Mouse (Mus musculus) erythroblast, adult 5-6 weeks (primary cell): ENCODE measurements at regions not wholly inside any gene's neighbourhood (a gene's known extent, or its start where the extent isn't known, plus 50 kb on each side); places are given as distances from the start of the nearest gene placed in this dataset.
"Not testable (repeated sequence)": the region's sequence is repeated elsewhere in the genome, so short reads cannot be mapped to it uniquely, and the experiment has no call there.

Experiments
- ATAC-seq: replicated peaks from 2 replicates; pipeline ENCODE4 v1.8.0; 2016; ENCODE audit warnings: moderate number of reproducible peaks, mild to moderate bottlenecking, moderate TSS enrichment, inconsistent platforms; ENCODE audit not compliant: poor library complexity, low FRiP score, severe bottlenecking

DNA sequence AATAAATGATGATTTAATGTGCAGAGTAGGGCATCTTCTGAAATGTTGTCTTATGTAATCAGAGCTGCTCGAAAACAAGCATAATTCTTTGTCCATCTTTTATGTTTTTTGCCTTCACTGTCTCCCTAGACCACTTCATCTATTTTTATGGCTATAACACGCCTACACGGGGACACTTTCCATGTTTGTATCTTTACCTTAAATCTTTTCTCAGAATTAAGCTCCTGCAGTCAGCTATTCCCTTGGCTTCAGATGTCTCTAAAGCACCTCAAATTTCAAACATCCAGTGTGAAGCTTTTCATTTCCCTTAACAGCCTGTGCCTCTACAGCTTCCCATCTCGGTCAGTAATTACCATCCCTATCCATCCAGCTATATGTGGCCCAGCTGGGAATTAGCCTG, 242.7 kb upstream of the Ube2e3 start:
- ATAC-seq, result no peak

DNA sequence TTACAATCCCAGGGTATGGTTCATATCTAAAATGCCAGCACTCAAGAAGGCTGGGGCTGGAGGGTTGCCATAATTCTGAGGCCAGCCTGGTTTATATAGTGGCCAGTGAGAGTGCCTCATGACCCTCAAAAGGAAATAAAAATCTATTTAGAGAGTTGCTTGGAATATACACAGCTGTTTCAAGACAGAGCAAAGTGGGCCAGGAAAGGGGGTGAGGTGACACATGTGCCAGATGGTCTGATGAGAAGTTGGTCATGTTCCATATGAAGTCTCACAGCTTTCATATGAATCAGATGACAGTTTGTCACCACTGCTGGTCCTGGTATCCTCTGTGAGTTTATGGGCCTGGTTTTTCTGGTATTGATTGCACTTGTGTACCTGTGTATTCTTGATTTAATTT, 261.5 kb upstream of the Ube2e3 start:
- ATAC-seq, result no peak

DNA sequence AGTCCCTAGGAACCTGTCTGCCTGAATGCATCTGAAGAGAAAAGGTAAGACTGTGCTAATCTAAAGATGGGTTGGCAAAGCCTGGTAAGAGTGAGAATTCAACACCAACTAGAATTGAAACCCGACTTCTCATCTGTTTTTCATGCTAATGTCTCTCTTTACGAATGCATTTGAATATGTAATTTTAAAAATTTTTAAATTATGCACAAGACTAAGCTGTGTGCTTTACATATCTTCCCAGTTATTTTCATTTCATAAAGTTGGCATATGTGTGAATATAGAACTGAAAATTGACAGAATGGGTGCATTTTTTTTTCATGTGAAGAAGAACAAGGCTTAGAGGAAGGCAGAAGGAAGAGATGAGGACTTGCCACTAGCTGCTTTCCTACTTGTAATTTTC, 267.2 kb upstream of the Ube2e3 start:
- no peak for ATAC-seq

DNA sequence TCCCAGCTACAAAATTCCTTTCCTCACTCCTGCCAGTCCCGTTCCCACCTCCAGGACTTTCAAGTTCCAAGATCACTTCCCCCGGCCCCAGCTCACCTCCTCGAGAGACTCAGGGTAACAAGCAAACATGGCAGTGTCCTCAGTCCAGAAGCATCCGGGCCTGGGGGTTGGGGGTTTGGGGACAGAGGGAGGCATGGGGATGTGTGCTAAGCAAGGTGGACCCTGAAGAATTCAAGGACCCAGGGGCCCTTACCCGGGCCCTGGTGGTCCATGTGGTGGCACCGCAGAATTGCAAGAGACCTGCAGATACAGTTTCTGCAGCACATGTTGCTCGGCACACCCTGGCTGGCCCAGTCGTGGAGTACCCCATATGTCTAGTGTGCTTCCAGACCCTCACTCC, 269.9 kb upstream of the Ube2e3 start:
- no peak for ATAC-seq

DNA sequence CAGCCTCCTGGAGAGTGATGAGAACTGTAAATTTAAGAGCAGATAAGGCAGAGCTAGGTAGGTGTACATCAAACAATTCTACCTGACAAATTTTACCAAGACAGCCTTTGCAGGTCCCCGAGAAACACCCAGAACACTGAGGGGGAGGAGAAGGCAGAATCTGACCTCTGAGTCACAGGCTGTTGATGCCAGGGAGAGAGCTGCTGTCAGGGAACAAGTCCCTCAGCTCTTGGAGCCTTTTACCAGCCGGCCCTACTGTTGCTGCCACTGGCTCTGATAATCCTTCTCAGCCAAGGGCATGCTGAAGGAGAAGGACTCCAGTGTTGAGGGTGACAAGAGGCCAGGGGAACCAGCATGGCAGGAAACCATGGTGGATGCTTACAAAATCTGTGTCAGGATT, 271.7 kb upstream of the Ube2e3 start:
- no peak for ATAC-seq

DNA sequence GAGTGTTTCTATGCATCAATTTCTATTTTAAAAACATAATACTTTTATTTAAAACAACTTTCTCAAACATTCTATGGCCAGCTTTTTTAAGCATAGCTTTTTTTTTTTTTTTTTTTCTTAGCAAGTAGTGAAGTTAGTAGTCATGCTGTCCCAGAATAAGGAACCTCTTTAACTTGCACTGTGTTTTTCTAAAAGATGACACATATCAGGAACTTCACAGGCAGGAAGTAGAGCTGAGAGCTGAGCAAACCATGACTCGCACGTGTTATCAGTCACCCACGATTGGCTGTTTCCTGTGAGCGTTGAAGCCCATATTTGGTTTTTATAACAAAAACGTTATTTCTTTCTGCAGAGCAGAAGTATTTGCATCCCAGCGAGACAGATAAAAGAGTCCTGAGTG, 287.9 kb upstream of the Ube2e3 start:
- ATAC-seq, result no peak

DNA sequence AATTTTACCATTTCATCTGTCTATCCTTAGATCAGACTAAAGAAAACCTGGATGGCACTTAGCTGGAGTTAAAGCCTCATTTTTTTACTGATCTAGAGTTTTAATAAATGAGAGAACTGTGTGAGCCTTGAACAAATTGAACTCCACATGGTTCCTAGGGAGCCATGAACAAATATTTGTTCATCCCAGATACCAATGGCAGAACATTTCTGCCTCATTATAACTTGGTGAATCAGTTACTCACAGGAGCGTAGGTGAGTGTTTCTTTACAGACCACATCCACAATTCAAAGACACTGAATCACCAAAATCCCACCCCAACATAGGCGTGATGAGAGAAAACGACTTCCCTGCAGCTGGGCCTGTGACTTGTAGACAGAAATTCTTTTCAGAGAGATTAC, 295.4 kb upstream of the Ube2e3 start:
- no peak for ATAC-seq

DNA sequence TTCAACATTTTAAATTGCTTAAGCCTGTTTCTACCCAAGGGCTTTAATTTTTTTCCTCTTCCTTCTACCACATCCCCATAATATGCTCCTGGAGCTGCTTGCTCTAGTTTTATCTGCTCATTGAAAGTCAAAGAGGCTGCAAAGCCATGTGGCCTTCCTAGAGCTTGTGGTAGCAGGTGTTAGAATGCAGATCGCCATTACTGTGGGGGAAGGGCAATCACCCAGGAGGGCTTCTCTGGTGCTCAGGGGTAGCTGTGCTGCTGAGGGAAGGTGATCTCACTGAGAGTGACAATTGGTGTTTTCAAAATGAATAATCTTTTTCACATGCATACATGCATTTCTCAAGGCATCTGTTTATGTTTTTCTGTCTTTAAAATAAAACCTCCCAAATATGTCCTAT, 309.8 kb upstream of the Ube2e3 start:
- ATAC-seq, result no peak

DNA sequence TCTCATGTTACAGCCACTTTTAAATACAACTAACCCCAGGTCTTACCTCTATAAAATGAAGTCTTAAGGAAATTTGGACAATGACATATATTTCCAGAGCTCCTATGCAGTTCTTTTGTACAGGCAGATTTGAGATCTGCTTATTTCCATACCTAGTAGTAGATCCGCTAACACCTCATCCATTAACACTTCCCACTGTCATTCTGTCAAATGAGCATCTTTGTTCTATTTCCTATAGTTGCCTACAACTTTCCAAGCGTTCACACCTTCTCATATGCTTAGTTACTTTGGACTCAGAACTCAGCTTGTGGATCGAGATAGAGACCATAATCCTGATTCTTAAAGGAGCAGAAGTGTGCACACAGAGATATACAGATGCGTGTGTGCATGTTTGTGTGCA, 316.8 kb upstream of the Ube2e3 start:
- no peak for ATAC-seq

DNA sequence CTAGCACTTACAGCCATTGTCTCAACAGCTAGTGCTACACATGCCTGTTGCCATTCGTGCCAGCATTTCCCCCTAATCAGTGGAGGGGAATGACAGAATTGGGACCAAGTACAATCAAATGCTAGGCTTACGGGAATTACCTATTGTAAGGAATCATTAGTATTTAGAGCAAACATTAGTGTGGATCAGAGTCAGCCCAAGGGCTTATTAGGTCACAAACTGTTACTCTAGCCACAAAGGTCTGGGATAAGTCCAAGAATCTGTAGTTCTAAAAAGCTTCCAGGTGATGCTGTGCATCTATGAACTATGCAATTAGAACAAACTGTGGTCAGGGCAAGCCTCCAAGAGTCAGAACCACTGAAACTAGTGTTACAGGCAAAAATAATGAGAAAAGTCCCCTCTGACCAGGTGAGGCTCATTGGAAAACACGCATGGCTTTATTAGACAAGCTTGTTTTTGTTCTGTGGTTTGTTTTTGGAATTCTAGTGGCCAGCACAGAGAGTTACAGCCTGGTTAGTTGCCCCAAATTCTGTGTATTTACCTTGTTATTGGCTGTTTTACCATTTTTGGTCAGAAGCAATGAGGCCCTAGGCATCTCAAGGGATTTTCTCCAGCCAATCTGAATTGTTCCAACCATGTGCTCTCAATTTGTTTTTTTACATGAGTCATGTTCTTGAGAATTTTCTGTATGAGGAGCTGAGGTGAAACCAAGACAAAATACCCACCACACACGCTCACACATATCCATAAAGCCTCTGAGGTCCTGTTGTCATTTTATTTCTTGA, 319.0 kb upstream of the Ube2e3 start:
- ATAC-seq, result no peak

DNA sequence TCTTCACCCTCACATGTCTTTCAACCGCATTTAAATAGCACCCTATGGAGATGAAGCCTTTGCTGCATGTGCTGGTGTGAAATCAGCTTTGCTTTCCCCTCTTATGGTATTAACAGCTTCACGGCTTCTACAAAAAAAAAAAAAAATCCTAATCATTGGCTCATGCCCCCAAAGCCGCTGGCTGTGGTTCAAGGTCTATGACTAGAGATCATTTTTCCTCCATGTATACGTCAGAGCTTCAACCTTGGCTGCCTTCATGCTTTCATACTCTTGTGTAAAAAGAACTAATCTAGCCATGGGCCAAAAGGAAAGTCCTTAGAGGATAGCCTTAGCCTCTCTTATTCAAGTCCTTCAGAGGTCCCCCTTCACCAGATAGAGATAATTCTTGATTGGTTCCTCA, 320.6 kb upstream of the Ube2e3 start:
- ATAC-seq, result no peak

DNA sequence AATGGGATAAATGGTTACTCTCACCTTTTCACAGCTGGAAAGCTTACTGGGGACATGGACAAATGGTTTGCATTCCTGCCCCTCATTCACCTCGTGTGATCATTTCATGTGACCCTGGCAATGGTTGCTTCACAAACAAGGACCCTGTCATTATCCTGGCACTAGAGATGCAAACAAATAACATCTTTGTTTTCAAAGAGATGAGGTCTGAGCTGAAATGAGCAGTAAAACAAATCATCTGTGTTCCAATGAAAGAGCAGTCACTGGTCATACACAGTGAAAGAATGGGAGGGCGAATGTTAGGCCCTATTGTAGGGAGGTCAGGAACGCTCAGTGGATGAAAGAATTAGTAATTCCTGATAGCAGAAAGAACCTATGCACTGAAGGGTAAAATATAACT, 327.5 kb upstream of the Ube2e3 start:
- ATAC-seq, result no peak

DNA sequence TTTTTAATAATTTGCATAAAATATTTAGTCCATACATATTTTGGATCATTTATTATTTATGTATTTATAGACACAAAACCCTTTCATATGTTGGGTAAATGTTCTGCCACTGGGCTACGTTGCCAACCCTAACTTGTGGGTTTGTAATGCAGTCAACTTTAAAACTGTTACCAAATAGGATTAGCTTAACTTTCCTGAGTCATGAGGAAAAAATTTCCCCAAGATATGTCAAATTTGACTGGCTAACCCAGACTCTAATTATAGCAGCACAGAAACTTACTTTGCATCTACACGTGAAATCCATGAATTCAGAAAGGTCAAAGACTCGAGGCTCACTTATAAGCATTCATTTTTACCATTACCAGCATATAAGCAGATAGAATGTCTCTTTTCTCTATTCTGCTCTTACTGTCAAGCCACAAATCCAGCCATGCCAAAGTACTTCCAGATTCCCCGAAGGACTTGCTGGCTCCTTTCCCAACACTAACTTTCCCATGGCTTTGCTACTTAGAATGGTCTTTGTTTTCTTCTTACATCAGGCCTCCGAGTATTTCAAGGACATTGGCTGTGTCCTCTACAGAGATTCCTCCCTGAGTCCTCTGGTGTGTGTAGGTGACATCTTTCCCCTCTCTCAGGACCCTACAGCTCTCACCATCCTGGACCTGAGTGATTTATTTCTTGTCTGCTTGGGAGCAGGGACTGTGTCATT, 328.2 kb upstream of the Ube2e3 start:
- no peak for ATAC-seq

DNA sequence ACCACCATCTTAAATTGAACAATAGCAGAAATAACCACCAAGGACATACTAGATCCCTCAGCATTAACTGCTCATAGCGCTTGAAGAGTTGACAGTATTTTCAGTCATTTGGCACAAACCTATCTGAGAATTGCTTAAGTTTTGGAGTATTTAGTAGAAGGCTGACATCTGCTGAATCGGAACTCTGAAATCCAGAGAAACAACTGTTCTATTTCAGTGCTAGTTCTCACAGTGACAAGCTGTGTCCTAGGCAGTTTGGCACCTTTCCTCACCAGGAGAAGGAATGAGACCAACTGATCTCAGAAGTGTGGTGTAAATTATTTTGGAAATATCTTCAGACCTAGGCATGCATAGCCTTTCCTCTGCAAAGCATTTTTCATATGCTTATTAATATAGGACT, 330.4 kb upstream of the Ube2e3 start:
- ATAC-seq, result no peak

DNA sequence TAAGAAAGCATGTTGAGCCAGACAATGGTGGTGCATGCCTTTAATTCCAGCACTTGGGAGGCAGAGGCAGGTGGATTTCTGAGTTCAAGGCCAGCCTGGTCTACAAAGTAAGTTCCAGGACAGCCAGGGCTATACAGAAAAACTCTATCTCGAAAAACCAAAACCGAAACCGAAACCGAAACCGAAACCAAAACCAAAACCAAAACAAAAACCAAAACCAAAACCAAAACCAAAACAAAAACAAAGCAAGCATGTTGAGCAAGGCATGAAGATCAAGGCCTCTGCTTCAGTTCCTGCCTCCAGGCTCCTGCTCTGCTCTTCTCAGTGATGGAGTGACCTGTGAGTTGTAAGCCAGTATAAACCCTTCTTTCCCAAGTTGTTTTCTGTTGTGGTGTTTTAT, 334.0 kb upstream of the Ube2e3 start:
- not testable (repeated sequence) for ATAC-seq

DNA sequence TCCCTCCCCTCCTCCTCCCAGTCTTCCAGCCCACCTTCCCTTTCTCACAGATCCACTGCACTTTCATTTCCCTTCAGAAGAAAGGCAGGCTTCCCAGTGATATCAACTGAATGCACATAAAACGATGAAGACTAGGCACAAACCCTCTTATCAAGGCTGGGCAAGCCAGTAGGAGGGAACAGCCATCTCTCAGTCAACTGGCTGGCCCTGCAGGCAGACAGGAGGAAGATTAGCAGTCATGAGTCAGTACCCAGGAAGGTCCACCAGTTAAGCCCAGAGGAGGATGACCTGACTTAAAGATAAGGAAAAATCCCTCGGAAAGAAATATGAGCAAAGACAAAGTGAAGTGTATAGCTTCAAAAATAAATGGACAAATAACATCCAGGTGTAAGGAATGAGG, 337.4 kb upstream of the Ube2e3 start:
- ATAC-seq, result no peak

DNA sequence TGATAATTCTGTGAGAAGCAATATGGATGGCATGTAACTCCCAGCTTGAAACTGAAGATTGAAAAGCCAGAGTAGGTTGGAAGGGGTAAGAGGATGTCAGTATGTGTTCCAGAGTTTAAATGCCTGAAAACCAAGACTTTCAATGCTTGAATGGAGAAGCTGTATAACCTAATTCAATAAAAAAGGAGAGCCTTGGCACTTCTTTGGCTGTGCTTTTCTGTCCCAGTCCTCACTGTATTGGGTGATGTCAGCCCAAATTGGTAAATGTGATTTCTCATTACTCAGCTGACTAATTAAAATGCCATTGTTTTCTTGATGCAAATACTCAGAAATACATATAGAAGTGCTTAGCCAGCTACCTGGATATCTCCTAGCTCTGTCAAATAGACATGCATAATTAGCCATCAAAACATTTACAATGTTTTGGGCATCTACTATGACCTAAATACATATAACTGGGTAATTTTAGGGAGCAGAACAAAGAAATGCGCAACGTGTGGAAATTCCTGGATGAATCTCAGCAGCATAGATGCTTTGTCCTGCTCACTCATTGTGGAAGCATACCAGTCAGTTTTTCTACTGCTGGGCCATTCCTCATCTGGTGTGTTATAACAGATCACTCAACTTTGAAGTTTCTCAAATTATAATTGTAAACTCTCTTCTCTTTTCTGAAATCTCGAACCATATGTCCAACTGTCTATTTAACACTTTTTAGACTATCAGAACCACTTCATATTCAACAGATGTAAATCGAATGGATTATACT, 347.5 kb upstream of the Ube2e3 start:
- ATAC-seq, result no peak

DNA sequence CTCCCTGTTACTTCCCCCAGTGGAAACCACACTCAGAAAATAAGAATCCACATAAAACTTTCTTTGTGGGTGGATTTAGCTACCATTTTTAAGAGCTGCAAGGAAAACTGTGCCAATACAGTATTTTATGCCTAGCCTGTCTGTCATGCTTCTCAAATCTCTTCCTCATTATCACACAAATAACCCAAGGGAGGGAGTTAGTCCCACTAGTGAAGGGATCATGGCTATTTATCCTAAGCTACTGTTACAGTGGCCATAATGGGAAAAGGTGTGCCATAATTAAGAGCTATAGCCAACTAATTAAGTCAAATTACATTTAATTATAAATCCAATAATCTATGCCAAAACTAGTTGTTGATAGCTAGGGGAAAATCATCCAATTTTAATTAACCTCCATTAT, 374.8 kb upstream of the Ube2e3 start:
- no peak for ATAC-seq

DNA sequence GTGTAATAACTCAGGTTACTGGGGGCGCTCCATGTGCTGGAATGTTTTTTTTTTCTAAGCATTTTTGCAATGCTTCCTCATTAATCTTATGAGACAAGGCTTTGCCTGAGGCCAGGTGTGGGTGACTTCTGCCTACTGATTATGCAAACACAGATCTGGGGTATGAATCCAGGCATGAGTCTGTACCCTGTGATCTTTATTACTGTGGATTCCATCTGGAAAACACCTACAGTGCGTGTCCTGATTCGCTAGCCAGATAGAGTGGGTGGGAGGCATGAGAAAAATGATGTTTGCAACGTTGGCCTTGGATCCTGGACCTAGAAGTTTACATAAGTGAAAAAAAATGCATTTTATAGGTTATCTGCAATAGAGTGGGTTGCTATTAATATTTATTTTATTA, 387.9 kb upstream of the Ube2e3 start:
- ATAC-seq, result no peak

DNA sequence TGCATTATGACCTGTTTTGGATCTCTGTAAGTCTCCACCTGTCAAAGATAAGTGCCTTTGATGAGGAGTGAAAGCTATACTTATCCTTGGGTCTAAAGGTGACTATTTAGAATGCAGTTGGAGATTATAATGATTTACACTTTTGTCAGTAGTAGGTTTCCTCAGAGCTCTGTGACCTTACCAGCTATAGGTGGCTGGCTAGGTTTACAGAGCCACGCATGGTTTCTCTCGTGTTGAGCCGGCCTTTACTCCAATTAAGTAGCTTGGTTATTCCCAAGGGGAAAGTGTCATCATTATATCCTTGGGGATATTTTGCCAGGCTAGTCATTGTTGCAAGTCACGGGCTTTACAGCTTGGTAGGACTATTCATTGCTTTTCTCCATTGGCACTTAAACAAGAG, 408.5 kb upstream of the Ube2e3 start:
- ATAC-seq, result no peak

DNA sequence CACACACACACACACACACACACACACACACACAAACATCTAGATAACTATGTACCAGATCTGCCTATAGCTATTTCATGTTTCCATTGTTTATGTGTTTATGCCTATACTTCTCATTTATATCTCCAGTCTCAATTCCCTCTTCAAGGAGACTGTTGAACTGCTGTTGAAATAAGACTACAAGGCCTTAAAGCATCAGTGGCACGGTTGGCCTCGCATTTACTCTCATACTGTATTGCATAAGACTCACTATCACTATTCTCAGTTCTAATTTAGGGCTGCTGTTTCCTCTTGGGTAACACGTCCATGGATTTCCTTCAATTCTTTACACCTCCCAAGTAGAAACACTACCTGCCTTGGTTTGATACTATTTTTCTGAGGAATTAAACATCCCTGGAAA, 414.5 kb upstream of the Ube2e3 start:
- no peak for ATAC-seq
